Mouse (Mus musculus): ENCODE measurements around the gene Nek7. TPM values are rescaled to one million over a fixed set of nuclear protein-coding genes. Genes with fewer than 3 reads are reported as not detected.

Gene Nek7
- total and polyA plus RNA-seq, 3 experiments, result 4.7 to 9.1 TPM; not detected in 1

DNA sequence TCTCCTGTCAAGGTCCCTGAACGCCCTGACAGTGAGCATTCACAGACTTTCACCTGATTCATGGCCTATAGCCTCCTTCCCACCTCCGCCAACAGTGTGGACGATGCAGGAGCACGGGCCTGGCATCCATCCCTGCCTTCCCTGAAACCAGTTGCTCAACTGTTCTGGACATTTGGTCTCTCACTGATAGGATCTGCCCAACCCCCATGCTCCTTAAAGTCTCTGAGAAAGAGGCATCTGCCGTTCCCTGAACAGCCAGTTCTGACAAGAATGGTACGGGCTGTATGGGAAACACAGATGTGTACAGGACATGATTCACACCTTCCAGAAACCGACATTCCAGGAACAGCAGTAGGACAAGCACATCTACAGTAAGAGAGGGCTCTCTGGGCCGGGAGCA lies 13.2 kb downstream of the Nek7 start:
- H3K4me3 ChIP-seq (ENCODE audit: control insufficient read depth in 1 of 2, insufficient read depth in 1 of 2, low read depth in 2 of 2, low read length in 2 of 2), result no peak overlapping the region
- no peaks in the 10 kb centered on the region for H3K27me3 ChIP-seq (ENCODE audit: control insufficient read depth in 1 of 2, insufficient read depth in 2 of 2, low read length in 2 of 2)
- no peak overlapping the region for H3K27ac ChIP-seq (ENCODE audit: control insufficient read depth, low read depth, low read length)
- no peak for DNase-seq (ENCODE audit: low read depth, low spot score)
- 0 out of 4 replicates have a peak, but pooled peaks cover 0 to 2% of the 10 kb centered on the region in 2 experiments for H3K36me3 ChIP-seq (ENCODE audit: control insufficient read depth in 1 of 2, insufficient read depth in 2 of 2, low read length in 2 of 2)
- no peak overlapping the region for H3K9ac ChIP-seq (ENCODE audit: control insufficient read depth, low read depth, low read length, poor library complexity, severe bottlenecking)
- TF ChIP-seq ZC3H11A (IDR thresholded peaks at IDR 0.05; ENCODE audit: low read depth, low read length) (no peak), CTCF (IDR thresholded peaks at IDR 0.05 in 2 of 3, conservative IDR thresholded peaks at IDR 0.05 in 1 of 3; ENCODE audit: control insufficient read depth in 1 of 3, insufficient read depth in 1 of 3, low read depth in 2 of 3, low read length in 3 of 3, poor library complexity in 1 of 3, severe bottlenecking in 1 of 3) (no peak)
- no peaks in the 10 kb centered on the region for H3K9me3 ChIP-seq (replicated peaks; ENCODE audit: insufficient read depth, low read length)
- no peaks in the 10 kb centered on the region for H3K79me2 ChIP-seq (ENCODE audit: control insufficient read depth, insufficient read depth, low read length, poor library complexity)
- no peaks in the 10 kb centered on the region; a peak in 1 of 4 replicates for H3K4me1 ChIP-seq (ENCODE audit: control insufficient read depth in 1 of 2, insufficient read depth in 2 of 2, low read length in 2 of 2)

DNA sequence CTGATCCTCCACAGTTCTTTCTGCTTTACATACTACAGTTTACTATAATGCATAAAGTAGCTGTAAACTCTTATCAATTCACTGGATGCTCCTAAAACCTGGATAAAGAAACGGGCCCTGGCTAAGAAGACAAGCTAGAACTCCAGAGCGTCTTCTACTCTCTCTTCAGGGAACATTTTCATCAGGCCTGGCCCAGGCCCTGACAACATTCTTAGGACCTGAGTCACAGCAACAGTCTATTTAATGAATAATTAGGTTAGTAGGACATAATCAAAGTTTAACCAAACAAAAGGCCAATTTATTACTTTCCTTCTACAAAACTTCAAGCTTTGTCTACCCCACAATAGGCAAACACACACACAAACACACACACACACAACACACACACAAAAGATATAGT lies 15.2 kb downstream of the Nek7 start:
- Histone ChIP-seq H3K36me3 (ENCODE audit: control insufficient read depth in 1 of 2, insufficient read depth in 2 of 2, low read length in 2 of 2) (0 out of 4 replicates have a peak, but pooled peaks cover 0 to 2% of the 10 kb centered on the region in 2 experiments), H3K27me3 (ENCODE audit: control insufficient read depth in 1 of 2, insufficient read depth in 2 of 2, low read length in 2 of 2) (no peaks in the 10 kb centered on the region), H3K4me3 (ENCODE audit: control insufficient read depth in 1 of 2, insufficient read depth in 1 of 2, low read depth in 2 of 2, low read length in 2 of 2) (no peak overlapping the region), H3K9ac (ENCODE audit: control insufficient read depth, low read depth, low read length, poor library complexity, severe bottlenecking) (no peak overlapping the region), H3K79me2 (ENCODE audit: control insufficient read depth, insufficient read depth, low read length, poor library complexity) (no peaks in the 10 kb centered on the region), H3K27ac (ENCODE audit: control insufficient read depth, low read depth, low read length) (no peak overlapping the region), H3K9me3 (replicated peaks; ENCODE audit: insufficient read depth, low read length) (no peaks in the 10 kb centered on the region), H3K4me1 (ENCODE audit: control insufficient read depth in 1 of 2, insufficient read depth in 2 of 2, low read length in 2 of 2) (no peaks in the 10 kb centered on the region; a peak in 1 of 4 replicates)
- DNase-seq (ENCODE audit: low read depth, low spot score), result no peak
- TF ChIP-seq ZKSCAN1 (IDR thresholded peaks at IDR 0.05; ENCODE audit: low read depth, low read length), result no peak
- no peak for TF ChIP-seq KAT2A (conservative IDR thresholded peaks at IDR 0.05; ENCODE audit: low read depth, low read length)
- no peak for TF ChIP-seq BHLHE40 (IDR thresholded peaks at IDR 0.05; ENCODE audit: borderline replicate concordance, low read depth, low read length)
- no peak for TF ChIP-seq GABPA (IDR thresholded peaks at IDR 0.05; ENCODE audit: low read depth, low read length)
- no peak for TF ChIP-seq TCF12 (IDR thresholded peaks at IDR 0.05; ENCODE audit: low read depth, low read length)
- no peak for TF ChIP-seq MEF2A (IDR thresholded peaks at IDR 0.05; ENCODE audit: extremely low read depth, insufficient replicate concordance, low read depth, low read length, poor library complexity, severe bottlenecking)
- TF ChIP-seq UBTF (IDR thresholded peaks at IDR 0.05; ENCODE audit: borderline replicate concordance, insufficient read depth, low read depth, low read length), result no peak
- no peak for TF ChIP-seq MXI1 (IDR thresholded peaks at IDR 0.05; ENCODE audit: low read depth, low read length)
- no peak for TF ChIP-seq SIN3A (IDR thresholded peaks at IDR 0.05; ENCODE audit: low read length)
- TF ChIP-seq TAL1 (IDR thresholded peaks at IDR 0.05; ENCODE audit: low read length), result no peak
- no peak for TF ChIP-seq MAZ (IDR thresholded peaks at IDR 0.05; ENCODE audit: low read depth, low read length)
- no peak for TF ChIP-seq MYB (IDR thresholded peaks at IDR 0.05; ENCODE audit: low read depth, low read length)
- TF ChIP-seq TBP (IDR thresholded peaks at IDR 0.05; ENCODE audit: low read depth, low read length), result no peak
- TF ChIP-seq NRF1 (IDR thresholded peaks at IDR 0.05; ENCODE audit: insufficient read depth, low read depth, low read length, poor library complexity, severe bottlenecking), result no peak
- no peak for TF ChIP-seq POLR2A (IDR thresholded peaks at IDR 0.05; ENCODE audit: control insufficient read depth in 1 of 2, insufficient read depth in 1 of 2, low read depth in 1 of 2, low read length in 2 of 2, poor library complexity in 1 of 2)
- TF ChIP-seq RAD21 (IDR thresholded peaks at IDR 0.05; ENCODE audit: low read depth, low read length), result no peak
- no peak for TF ChIP-seq POLR2AphosphoS5 (IDR thresholded peaks at IDR 0.05; ENCODE audit: borderline replicate concordance, low read depth, low read length)
- no peak for TF ChIP-seq MYC (IDR thresholded peaks at IDR 0.05; ENCODE audit: low read depth, low read length)
- no peak for TF ChIP-seq POLR2AphosphoS2 (IDR thresholded peaks at IDR 0.05; ENCODE audit: low read length)
- no peak for TF ChIP-seq GATA1 (IDR thresholded peaks at IDR 0.05; ENCODE audit: low read depth, low read length)
